Mouse (Mus musculus) megakaryocyte, embryonic 14.5 days (primary cell): ENCODE data around the gene Timp3. TPM values are rescaled to one million over a fixed set of nuclear protein-coding genes. Genes with fewer than 3 reads are reported as not detected.
"Not testable (repeated sequence)": the region's sequence is repeated elsewhere in the genome, so short reads cannot be mapped to it uniquely, and the experiment has no call there.

Source experiments
- H3K27me3 ChIP-seq: replicated peaks from 2 replicates; pipeline ENCODE3; 2012; ENCODE audit warnings: inconsistent platforms
- H3K36me3 ChIP-seq: replicated peaks from 2 replicates; pipeline ENCODE3; 2012; ENCODE audit warnings: low read length, inconsistent platforms, mixed read lengths
- H3K4me1 ChIP-seq: 2 replicates; pipeline ENCODE4 v1.6.1; 2012; ENCODE audit warnings: inconsistent platforms
- H3K4me3 ChIP-seq: replicated peaks from 2 replicates; pipeline ENCODE3; 2012; ENCODE audit warnings: moderate library complexity, mild to moderate bottlenecking, inconsistent platforms
- H3K9me3 ChIP-seq: 2 replicates; pipeline ENCODE4 v1.6.1; 2012; ENCODE audit warnings: inconsistent platforms
- FLI1 ChIP-seq: IDR thresholded peaks from 2 replicates; pipeline ENCODE4 v1.6.1; 2012; ENCODE audit warnings: low read length, inconsistent platforms, mixed read lengths
- GATA1 ChIP-seq: IDR thresholded peaks from 3 replicates; pipeline ENCODE4 v1.6.1; 2012; ENCODE audit warnings: mixed read lengths, low read length, inconsistent platforms, borderline replicate concordance
- polyA plus RNA-seq: library from polyadenylated mRNA; stranded (reverse); fragments of >175 nt; gene quantifications from 2 replicates; pipeline ENCODE4 v1.2.3, GENCODE M21; 2012; ENCODE audit warnings: low replicate concordance; ENCODE audit not compliant: insufficient read depth

The Timp3 gene
- polyA plus RNA-seq, 1 experiment: 27.4 TPM

DNA sequence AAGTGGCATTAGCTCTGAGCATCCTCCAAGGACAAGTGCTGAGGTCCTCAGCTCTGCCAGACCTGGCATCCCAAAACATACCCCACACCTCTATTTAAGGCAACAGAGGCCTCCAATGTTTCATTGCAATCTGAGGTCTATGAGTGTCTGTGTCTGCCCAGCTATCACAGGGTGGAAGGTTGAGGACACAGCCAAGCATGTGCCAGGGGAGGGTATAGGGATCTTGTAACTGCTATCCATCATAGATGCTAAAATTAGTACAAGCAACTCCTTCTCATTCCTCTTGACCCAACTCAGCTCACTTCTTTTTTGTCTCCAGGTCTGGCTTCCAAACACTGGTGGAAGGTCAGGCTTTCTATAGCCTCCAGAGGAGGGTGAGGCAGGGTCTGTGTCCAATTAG is 71.4 kb downstream of the Timp3 start:
- Histone ChIP-seq H3K4me1 (0 out of 2 replicates have a peak, but pooled peaks cover 4% of the 10 kb centered on the region), H3K27me3 (peaks cover 3% of the 10 kb centered on the region), H3K9me3 (no peaks in the 10 kb centered on the region), H3K4me3 (no peak overlapping the region), H3K36me3 (no peaks in the 10 kb centered on the region)
- no peak for TF ChIP-seq GATA1

DNA sequence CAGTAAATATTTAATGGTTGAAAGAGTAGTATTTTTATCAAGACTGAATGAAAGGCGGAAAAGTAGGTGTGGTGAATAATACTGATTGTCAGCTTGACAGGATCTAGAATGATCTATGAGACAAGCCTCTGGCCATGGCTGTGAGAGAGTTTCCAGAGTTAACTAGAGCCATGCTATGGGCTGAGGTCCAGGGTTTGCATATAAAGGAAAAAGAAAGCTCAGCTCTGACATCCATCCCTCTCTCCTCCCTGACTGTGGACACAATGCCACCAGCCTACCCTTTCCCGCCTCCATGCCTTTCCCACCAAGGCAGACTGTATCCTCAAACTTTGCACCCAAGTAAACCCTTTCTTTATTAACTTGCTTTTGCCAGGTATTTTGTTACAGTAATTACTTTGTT is 73.9 kb downstream of the Timp3 start:
- 0 out of 2 replicates have a peak, but pooled peaks cover 4% of the 10 kb centered on the region for H3K4me1 ChIP-seq
- no peak overlapping the region for H3K4me3 ChIP-seq
- H3K36me3 ChIP-seq: no peaks in the 10 kb centered on the region

DNA sequence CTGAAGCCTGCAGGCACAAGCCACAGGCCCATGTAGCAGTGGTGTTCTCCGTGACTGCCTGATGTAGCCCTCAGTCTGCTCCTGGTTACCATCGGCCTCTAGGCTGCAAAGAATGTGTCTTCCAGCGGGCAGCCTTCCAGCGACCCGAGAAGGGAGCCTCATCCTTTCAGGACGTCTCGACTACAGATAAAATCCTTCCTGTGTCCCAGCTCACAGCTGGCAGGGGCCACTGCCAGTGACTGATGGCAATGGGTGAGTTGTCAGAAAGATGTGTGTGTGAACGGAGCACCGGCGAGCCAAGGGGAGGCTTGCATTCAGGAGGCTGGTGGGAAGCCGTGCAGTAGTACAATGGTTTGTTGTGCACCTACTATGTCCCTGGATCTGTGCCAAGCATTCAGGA is 75.7 kb downstream of the Timp3 start:
- no peak overlapping the region for H3K4me3 ChIP-seq
- TF ChIP-seq FLI1 (no peak), GATA1 (no peak)
- H3K4me1 ChIP-seq: 0 out of 2 replicates have a peak, but pooled peaks cover 4% of the 10 kb centered on the region
- H3K9me3 ChIP-seq: no peaks in the 10 kb centered on the region
- H3K36me3 ChIP-seq: no peaks in the 10 kb centered on the region
- H3K27me3 ChIP-seq: peaks cover 2% of the 10 kb centered on the region

More for the DNA sequence above, 73.9 kb downstream of the Timp3 start:
- no peak for TF ChIP-seq GATA1
- no peak for TF ChIP-seq FLI1
- Histone ChIP-seq H3K27me3 (peaks cover 2% of the 10 kb centered on the region), H3K9me3 (no peaks in the 10 kb centered on the region)

DNA sequence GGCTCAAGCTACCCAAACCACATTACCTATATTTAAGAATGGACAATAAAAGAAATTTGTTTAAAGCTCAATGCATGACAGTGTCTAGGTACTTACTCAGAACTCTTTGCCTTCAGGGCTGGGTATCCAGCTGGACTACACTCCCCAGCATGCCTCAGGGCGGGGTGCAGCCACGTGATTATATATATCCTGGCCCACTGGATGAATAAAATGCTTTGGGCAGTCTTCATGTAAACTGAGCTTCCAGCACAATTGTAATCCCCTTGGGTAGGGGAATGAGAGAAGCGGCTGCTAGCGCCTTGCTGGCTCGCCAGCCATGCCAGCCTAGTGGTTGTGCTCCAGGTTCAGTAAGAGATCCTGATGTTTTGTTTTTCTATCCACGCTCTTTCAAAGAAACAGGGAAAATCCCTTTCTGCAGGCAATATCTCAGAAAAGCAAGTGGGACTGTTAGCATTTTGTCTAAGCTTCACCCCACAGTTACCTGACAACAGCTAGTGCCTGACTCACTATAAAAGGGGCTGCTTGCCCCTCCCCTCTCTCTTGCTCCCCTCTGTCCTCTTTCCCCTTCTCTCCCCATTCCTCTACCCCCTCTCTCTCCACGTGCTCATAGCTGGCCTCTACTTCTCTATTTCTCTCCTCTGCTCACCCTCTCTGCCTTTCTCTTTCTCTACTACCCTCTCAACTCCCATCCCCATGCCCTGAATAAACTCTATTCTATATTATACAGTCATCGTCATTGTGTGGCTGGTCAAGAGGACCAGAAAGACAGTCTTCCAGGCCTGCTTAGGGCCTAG is 76.4 kb downstream of the Timp3 start:
- Histone ChIP-seq H3K36me3 (no peaks in the 10 kb centered on the region), H3K9me3 (no peaks in the 10 kb centered on the region), H3K27me3 (peaks cover 4% of the 10 kb centered on the region), H3K4me3 (no peak overlapping the region), H3K4me1 (0 out of 2 replicates have a peak, but pooled peaks cover 4% of the 10 kb centered on the region)
- TF ChIP-seq FLI1: no peak
- TF ChIP-seq GATA1: no peak

DNA sequence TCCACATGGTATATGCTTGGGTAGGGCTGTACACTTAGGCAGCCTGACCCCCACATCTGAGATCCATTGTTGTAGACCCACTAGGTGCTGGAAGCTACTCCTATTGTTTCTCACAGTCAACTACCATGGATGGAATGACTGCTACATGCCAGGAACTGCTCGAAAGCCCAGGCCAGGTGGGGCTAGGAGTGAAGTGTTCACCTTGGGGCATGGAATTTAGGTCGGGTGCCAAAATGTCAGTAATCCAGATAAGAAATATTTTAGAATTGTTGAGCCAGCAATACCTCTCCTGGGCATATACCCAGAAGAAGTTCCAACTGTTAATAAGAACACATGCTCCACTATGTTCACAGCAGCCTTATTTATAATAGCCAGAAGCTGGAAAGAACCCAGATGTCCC is 78.6 kb downstream of the Timp3 start:
- H3K36me3 ChIP-seq: not testable (repeated sequence)

DNA sequence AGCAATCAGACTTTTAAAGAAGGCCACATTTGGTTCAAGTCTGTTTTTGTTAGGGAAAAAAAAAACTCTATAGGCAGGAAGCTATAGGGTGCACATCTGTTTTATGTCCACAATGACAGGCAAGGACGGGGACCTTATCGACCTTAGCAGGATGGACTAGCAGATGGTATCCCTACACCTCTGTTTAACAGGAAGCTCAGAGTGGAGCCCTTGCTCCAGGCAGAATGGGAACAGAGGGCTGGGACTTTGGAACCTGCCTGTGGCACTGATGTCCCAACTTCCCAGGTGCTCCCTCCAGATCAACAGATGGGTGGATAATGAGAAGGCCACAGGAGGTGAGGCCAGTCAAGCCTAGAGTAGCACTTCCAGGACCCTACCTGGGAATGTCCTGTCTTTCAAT is 80.5 kb downstream of the Timp3 start:
- Histone ChIP-seq H3K36me3 (no peaks in the 10 kb centered on the region), H3K4me3 (no peak overlapping the region), H3K9me3 (no peaks in the 10 kb centered on the region), H3K4me1 (peaks cover 7% of the 10 kb centered on the region; the same call in 1 of the 2 replicates), H3K27me3 (peaks cover 11% of the 10 kb centered on the region)
- TF ChIP-seq FLI1 (no peak), GATA1 (no peak)

More for the DNA sequence above, 78.6 kb downstream of the Timp3 start:
- H3K4me1 ChIP-seq, H3K27me3 ChIP-seq, H3K4me3 ChIP-seq, H3K9me3 ChIP-seq: not testable (repeated sequence)

DNA sequence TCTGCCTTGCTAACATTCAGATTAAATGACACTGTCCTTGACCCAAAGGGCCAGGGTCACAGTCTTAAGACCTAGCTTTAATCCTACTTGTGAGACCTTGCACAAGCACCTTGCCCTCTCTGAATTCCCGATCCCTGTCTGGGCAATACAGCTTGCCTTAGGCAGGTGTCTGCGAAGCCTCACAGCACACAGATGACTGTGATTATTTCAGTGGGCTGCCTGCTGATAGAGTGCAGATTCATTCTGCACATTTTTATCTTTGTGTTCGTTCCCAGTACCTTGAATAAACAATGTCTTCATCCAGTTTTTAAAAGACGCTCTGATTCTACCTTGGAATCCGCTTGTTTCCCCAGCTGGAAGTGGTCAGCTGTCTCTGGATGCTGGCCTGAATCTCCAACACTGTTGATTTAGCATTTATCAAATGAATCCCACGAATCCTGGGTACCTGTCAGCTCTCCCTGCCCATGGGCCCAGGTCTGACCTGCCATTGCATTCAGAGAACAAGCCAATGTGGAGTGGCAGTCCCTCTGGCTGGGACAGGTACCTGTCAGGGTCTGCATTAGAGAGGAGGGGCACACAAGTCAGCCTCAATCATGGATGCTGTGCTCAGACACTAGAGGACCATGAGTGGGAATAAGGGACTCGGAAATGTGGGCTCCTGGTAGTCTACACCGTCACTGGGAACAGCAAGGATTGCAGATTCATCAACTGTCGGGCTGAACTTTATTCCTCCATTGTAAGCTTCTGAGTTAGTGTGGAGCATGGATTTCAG is 81.2 kb downstream of the Timp3 start:
- H3K36me3 ChIP-seq: no peaks in the 10 kb centered on the region
- no peaks in the 10 kb centered on the region for H3K9me3 ChIP-seq
- H3K4me3 ChIP-seq: no peak overlapping the region
- H3K4me1 ChIP-seq: peaks cover 4% of the 10 kb centered on the region; the same call in 1 of the 2 replicates
- H3K27me3 ChIP-seq: peaks cover 11% of the 10 kb centered on the region
- TF ChIP-seq FLI1 (no peak), GATA1 (no peak)

DNA sequence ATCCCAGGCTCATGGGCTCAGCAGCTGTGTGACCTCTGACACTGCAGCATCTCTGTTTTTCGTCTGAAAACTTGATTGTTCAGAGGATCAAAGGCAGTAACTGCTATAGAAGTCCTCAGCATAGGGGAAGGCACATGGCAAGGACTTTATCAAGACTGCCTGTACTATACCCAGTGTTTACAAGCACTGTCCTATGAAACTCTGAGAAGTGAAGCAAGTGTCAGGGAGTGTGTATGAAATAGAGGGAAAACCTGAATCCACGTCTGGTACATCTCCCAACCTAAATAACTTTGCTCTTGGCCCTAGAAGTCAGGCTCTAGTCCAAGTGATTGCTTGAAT is 81.7 kb downstream of the Timp3 start:
- Histone ChIP-seq H3K4me1 (peaks cover 4% of the 10 kb centered on the region; the same call in 1 of the 2 replicates), H3K36me3 (no peaks in the 10 kb centered on the region), H3K4me3 (no peak overlapping the region), H3K27me3 (peaks cover 11% of the 10 kb centered on the region), H3K9me3 (no peaks in the 10 kb centered on the region)
- no peak for TF ChIP-seq GATA1
- TF ChIP-seq FLI1: no peak

DNA sequence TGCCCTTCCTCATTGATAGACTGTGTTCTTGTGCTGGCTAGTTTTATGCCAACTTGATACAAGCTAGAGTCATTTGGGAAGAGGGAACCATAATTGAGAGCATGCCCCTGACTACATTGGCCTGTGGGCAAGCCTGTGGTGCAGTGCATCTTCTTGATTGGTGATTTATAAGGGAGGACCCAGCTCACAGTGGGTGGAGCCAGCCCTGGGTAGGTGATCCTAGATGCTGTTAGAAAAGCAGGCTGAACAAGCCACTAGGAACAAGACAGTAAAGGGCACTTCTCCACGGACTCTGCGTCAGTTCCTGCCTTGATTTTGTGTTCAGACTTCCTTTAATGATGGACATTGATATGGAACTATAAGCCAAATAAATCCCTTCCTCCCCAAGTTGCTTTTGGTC is 84.5 kb downstream of the Timp3 start:
- H3K9me3 ChIP-seq: no peaks in the 10 kb centered on the region
- H3K36me3 ChIP-seq: no peaks in the 10 kb centered on the region
- peaks cover 11% of the 10 kb centered on the region for H3K27me3 ChIP-seq
- peaks cover 4% of the 10 kb centered on the region; the same call in 1 of the 2 replicates for H3K4me1 ChIP-seq
- no peak overlapping the region for H3K4me3 ChIP-seq
- no peak for TF ChIP-seq FLI1
- no peak for TF ChIP-seq GATA1

DNA sequence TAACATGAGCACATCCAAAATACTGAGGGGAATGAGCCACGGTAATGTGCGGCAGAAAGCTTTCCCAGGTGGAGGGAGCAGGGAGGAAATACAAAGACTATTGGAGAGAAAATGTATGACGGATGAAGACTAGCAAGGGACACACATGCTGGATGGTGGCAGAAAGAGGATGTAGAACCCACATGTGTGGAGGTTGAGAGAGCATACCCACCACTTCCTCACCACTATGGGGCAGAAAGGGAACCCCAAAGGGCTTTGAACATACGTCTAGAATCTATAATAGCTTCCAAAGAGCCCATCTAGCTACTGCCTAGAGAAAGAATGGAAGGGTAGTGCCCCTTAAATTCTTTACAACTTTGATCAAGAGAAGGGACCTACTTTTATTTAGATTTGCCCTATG is 85.5 kb downstream of the Timp3 start:
- Histone ChIP-seq H3K4me1 (peaks cover 4% of the 10 kb centered on the region; the same call in 1 of the 2 replicates), H3K27me3 (peaks cover 11% of the 10 kb centered on the region), H3K36me3 (no peaks in the 10 kb centered on the region), H3K4me3 (no peak overlapping the region), H3K9me3 (no peaks in the 10 kb centered on the region)
- TF ChIP-seq GATA1: no peak
- TF ChIP-seq FLI1: no peak
